Mouse (Mus musculus) heart, postnatal 14 days (tissue): ENCODE measurements around the gene Tmem110. TPM values are rescaled to one million over a fixed set of nuclear protein-coding genes. Genes with fewer than 3 reads are reported as not detected.

Experiments used
- total RNA-seq, 2 experiments: library from RNA; stranded (reverse); gene quantifications; 2 replicates each; pipeline ENCODE4 v1.2.3; 2021

Gene Tmem110
- total RNA-seq, 2 experiments from 2014 or later, result 7.6 to 7.7 TPM

Other genes with a start within 250 kb of the Tmem110 start
- gene Prkcd, start 199.4 kb upstream of the Tmem110 start, total RNA-seq, result 10 to 100 TPM; 14.3 to 15.7 TPM
- 1 to 10 TPM; 9.2 to 9.5 TPM for gene Rft1, start 171.2 kb upstream of the Tmem110 start, total RNA-seq
- gene Sfmbt1, start 110.7 kb upstream of the Tmem110 start, total RNA-seq, result 10 to 100 TPM; 11.6 to 12.9 TPM
- 10 to 100 TPM; 10.7 to 13.5 TPM for gene Mustn1, start 53.6 kb downstream of the Tmem110 start, total RNA-seq
- gene Itih4, start 60.9 kb downstream of the Tmem110 start, total RNA-seq, result 1 to 10 TPM; 2.7 to 6.5 TPM
- gene Itih3, start 98.2 kb downstream of the Tmem110 start, total RNA-seq, result under 1 TPM; 0.39 to 0.81 TPM
- not detected for gene Itih1, start 117.7 kb downstream of the Tmem110 start, total RNA-seq
- 1 to 10 TPM; 5.0 to 5.3 TPM for gene Nek4, start 125.8 kb downstream of the Tmem110 start, total RNA-seq
- gene Glt8d1, start 175.8 kb downstream of the Tmem110 start, total RNA-seq, result 10 to 100 TPM; 23.6 to 25.7 TPM
- 100 to 1,000 TPM; 146 to 149 TPM for gene Spcs1, start 176.1 kb downstream of the Tmem110 start, total RNA-seq
- gene Pbrm1, start 193.5 kb downstream of the Tmem110 start, total RNA-seq, result 10 to 100 TPM; 58.7 to 67.3 TPM
- gene Gnl3, start 193.6 kb downstream of the Tmem110 start, total RNA-seq, result 10 to 100 TPM; 25.1 to 25.4 TPM